23 mouse cellular contexts compared by ENCODE assay signal in genomic region chr11:58127544-58127943, GRCm38 (mm10). TPM values are rescaled to one million over a fixed set of nuclear protein-coding genes. Genes with fewer than 3 reads are reported as not detected.
A peak's percentile ranks its signal among the peaks of the same experiment; 100 is the strongest.
DNase-seq lines count a peak whose midpoint lies in the region; ATAC-seq lines count a peak whose summit lies in the region.
"Had no signal": no experiment of that assay in that cellular context is flagged by ENCODE, and none has a peak within 500 bp of the region (broad histone marks: within the 10 kb centered on the region; RNA-seq: fewer than 3 reads in every experiment).

No protein-coding gene starts in this region.

- 0 out of 2 replicates have a peak overlapping the region, but pooled peaks have one; percentile 19 for H3K27ac ChIP-seq in forebrain, embryonic 12.5 days
- H3K27ac ChIP-seq in forebrain, embryonic 11.5 days (ENCODE audit: low read depth, low read length): no peak overlapping the region
- H3K27ac ChIP-seq in liver, embryonic 12.5 days: peak overlapping the region; percentile 77
- no peak overlapping the region for H3K27ac ChIP-seq in kidney, embryonic 15.5 days
- H3K27ac ChIP-seq: embryonic facial prominence, embryonic 13.5 days; gastrocnemius, adult 2 months; hindbrain, embryonic 14.5 days; neural tube, embryonic 13.5 days had no signal

- H3K36me3 ChIP-seq in forebrain, embryonic 12.5 days (replicated peaks): peaks cover 100% of the 10 kb centered on the region
- peaks cover 6% of the 10 kb centered on the region; the same call in 1 of the 2 replicates for H3K36me3 ChIP-seq in forebrain, embryonic 11.5 days (ENCODE audit: control insufficient read depth, insufficient read depth, low read length)
- peaks cover 100% of the 10 kb centered on the region for H3K36me3 ChIP-seq in liver, embryonic 12.5 days
- H3K36me3 ChIP-seq in kidney, embryonic 15.5 days: peaks cover 99% of the 10 kb centered on the region

- no peak for DNase-seq in forebrain, embryonic 11.5 days (ENCODE audit: low spot score)
- no peak for DNase-seq in cerebellum, adult 9-11 months
- no peak for DNase-seq in adrenal gland, postnatal 36 days
- DNase-seq: cerebellum, postnatal 10 days; gastrocnemius, adult 2 months; heart, postnatal 36 days; midbrain, embryonic 14.5 days had no signal

- H3K4me2 ChIP-seq in forebrain, embryonic 12.5 days: no peak overlapping the region
- no peak overlapping the region for H3K4me2 ChIP-seq in forebrain, embryonic 11.5 days (ENCODE audit: low read depth, low read length, severe bottlenecking)
- peak overlapping the region; percentile 28 for H3K4me2 ChIP-seq in liver, embryonic 12.5 days
- no peak overlapping the region for H3K4me2 ChIP-seq in kidney, embryonic 15.5 days
- H3K4me2 ChIP-seq: embryonic facial prominence, embryonic 13.5 days; hindbrain, embryonic 14.5 days; neural tube, embryonic 13.5 days had no signal

- H3K9ac ChIP-seq in forebrain, embryonic 12.5 days: no peak overlapping the region
- H3K9ac ChIP-seq in forebrain, embryonic 11.5 days (ENCODE audit: low read length): no peak overlapping the region
- peak overlapping the region; percentile 42; the same call in 1 of the 2 replicates for H3K9ac ChIP-seq in liver, embryonic 12.5 days
- H3K9ac ChIP-seq in kidney, embryonic 15.5 days: no peak overlapping the region
- H3K9ac ChIP-seq: embryonic facial prominence, embryonic 13.5 days; hindbrain, embryonic 14.5 days; neural tube, embryonic 13.5 days had no signal

- no peaks in the 10 kb centered on the region for H3K9me3 ChIP-seq in forebrain, embryonic 12.5 days
- H3K9me3 ChIP-seq in forebrain, embryonic 11.5 days (ENCODE audit: control insufficient read depth, low read length): no peaks in the 10 kb centered on the region
- no peaks in the 10 kb centered on the region for H3K9me3 ChIP-seq in liver, embryonic 12.5 days (replicated peaks)
- H3K9me3 ChIP-seq in kidney, embryonic 15.5 days (replicated peaks): no peaks in the 10 kb centered on the region
- H3K9me3 ChIP-seq: embryonic facial prominence, embryonic 13.5 days; neural tube, embryonic 13.5 days had no signal

- ATAC-seq in forebrain, embryonic 12.5 days (ENCODE audit: low FRiP score): no peak
- no peak for ATAC-seq in forebrain, embryonic 11.5 days (replicated peaks; ENCODE audit: low FRiP score)
- peak; percentile 88 for ATAC-seq in erythroid progenitor cell, adult 5-6 weeks (replicated peaks; ENCODE audit: low FRiP score, poor library complexity, severe bottlenecking)
- peak; percentile 91 for ATAC-seq in liver, embryonic 12.5 days
- ATAC-seq in megakaryocyte-erythroid progenitor cell, adult 5-6 weeks (replicated peaks; ENCODE audit: low FRiP score, low TSS enrichment, poor library complexity, severe bottlenecking): peak; percentile 90
- ATAC-seq in kidney, embryonic 15.5 days (replicated peaks; ENCODE audit: low FRiP score): no peak
- ATAC-seq: lung, postnatal 0 days had no signal

- no peak overlapping the region for H3K4me3 ChIP-seq in forebrain, embryonic 12.5 days (replicated peaks)
- H3K4me3 ChIP-seq in forebrain, embryonic 11.5 days (ENCODE audit: low read depth, low read length): no peak overlapping the region
- H3K4me3 ChIP-seq in liver, embryonic 12.5 days: no peak overlapping the region
- no peak overlapping the region for H3K4me3 ChIP-seq in kidney, embryonic 15.5 days (replicated peaks)
- H3K4me3 ChIP-seq: embryonic facial prominence, embryonic 13.5 days; gastrocnemius, adult 2 months; neural tube, embryonic 13.5 days had no signal

- WGBS in forebrain, embryonic 12.5 days: 84% methylated on average over 2 of the region's 2 CpGs
- 91% methylated on average over 2 of the region's 2 CpGs for WGBS in forebrain, embryonic 11.5 days
- WGBS in liver, embryonic 12.5 days (ENCODE audit: insufficient replicate concordance): 20% methylated on average over 2 of the region's 2 CpGs
- 88% methylated on average over 2 of the region's 2 CpGs for WGBS in kidney, embryonic 15.5 days

- H3K4me1 ChIP-seq in forebrain, embryonic 12.5 days: no peaks in the 10 kb centered on the region
- no peaks in the 10 kb centered on the region for H3K4me1 ChIP-seq in forebrain, embryonic 11.5 days (replicated peaks; ENCODE audit: control insufficient read depth, insufficient read depth, low read length)
- peaks cover 25% of the 10 kb centered on the region for H3K4me1 ChIP-seq in liver, embryonic 12.5 days
- H3K4me1 ChIP-seq in kidney, embryonic 15.5 days: peaks cover 23% of the 10 kb centered on the region
- H3K4me1 ChIP-seq: embryonic facial prominence, embryonic 13.5 days had no signal

- no peaks in the 10 kb centered on the region for H3K27me3 ChIP-seq in forebrain, embryonic 12.5 days
- no peaks in the 10 kb centered on the region for H3K27me3 ChIP-seq in forebrain, embryonic 11.5 days (ENCODE audit: control insufficient read depth, insufficient read depth, low read length)
- H3K27me3 ChIP-seq in liver, embryonic 12.5 days (replicated peaks): no peaks in the 10 kb centered on the region
- H3K27me3 ChIP-seq in kidney, embryonic 15.5 days: no peaks in the 10 kb centered on the region
- H3K27me3 ChIP-seq: embryonic facial prominence, embryonic 13.5 days; neural tube, embryonic 13.5 days had no signal

RNA-seq across cellular contexts. Expression of gene Cnot8, which starts 23.6 kb away (rescaled TPM):
- polyA plus RNA-seq in forebrain, embryonic 12.5 days (2016; fragmentation: Nextera tagmentation; extraction: Ambion mirVana): 110 and 112 TPM in 2 replicates
- polyA plus RNA-seq in forebrain, embryonic 11.5 days (2014; fragmentation: Nextera tagmentation; extraction: Ambion mirVana): 95.8 and 103 TPM in 2 replicates
- total RNA-seq in erythroid progenitor cell, adult 5-6 weeks (2015; ENCODE audit: low replicate concordance): 19.5 and 43.6 TPM in 2 replicates
- total RNA-seq in erythroid progenitor cell, adult 5-6 weeks (2017; ENCODE audit: low replicate concordance): 22.5 and 29.1 TPM in 2 replicates
- polyA plus RNA-seq in liver, embryonic 12.5 days (2016; fragmentation: Nextera tagmentation; extraction: Ambion mirVana): 50.5 and 51.8 TPM in 2 replicates
- total RNA-seq in megakaryocyte-erythroid progenitor cell, adult 5-6 weeks (2014; fragmentation: Nextera tagmentation): 37.4 and 40.1 TPM in 2 replicates
- total RNA-seq in megakaryocyte-erythroid progenitor cell, adult 5-6 weeks (2017): 65.7 and 85.1 TPM in 2 replicates
- polyA plus RNA-seq in kidney, embryonic 15.5 days (2015; fragmentation: Nextera tagmentation; extraction: Ambion mirVana): 85.7 and 89.9 TPM in 2 replicates
- total RNA-seq in adrenal gland, postnatal 36 days (2021): 10 to 100 TPM; 44.0 to 63.7 TPM

RNA-seq across cellular contexts. Expression of gene Gm12248, which starts 34.6 kb away (rescaled TPM):
- not detected in 2 replicates for polyA plus RNA-seq in forebrain, embryonic 12.5 days (2016; fragmentation: Nextera tagmentation; extraction: Ambion mirVana)
- not detected in 2 replicates for polyA plus RNA-seq in forebrain, embryonic 11.5 days (2014; fragmentation: Nextera tagmentation; extraction: Ambion mirVana)
- not detected in 2 replicates for total RNA-seq in erythroid progenitor cell, adult 5-6 weeks (2015; ENCODE audit: low replicate concordance)
- total RNA-seq in erythroid progenitor cell, adult 5-6 weeks (2017; ENCODE audit: low replicate concordance): 1.2 TPM in 1 of 2 replicates, not detected in the other
- not detected in 2 replicates for polyA plus RNA-seq in liver, embryonic 12.5 days (2016; fragmentation: Nextera tagmentation; extraction: Ambion mirVana)
- not detected in 2 replicates for total RNA-seq in megakaryocyte-erythroid progenitor cell, adult 5-6 weeks (2014; fragmentation: Nextera tagmentation)
- total RNA-seq in megakaryocyte-erythroid progenitor cell, adult 5-6 weeks (2017): not detected in 2 replicates
- 0.21 TPM in 1 of 2 replicates, not detected in the other for polyA plus RNA-seq in kidney, embryonic 15.5 days (2015; fragmentation: Nextera tagmentation; extraction: Ambion mirVana)
- 1 to 10 TPM in 1 of 2 experiments, not detected in 1; 1.0 TPM for total RNA-seq in adrenal gland, postnatal 36 days (2021)
- total RNA-seq: gastrocnemius, adult 2 months; heart, postnatal 36 days; layer of hippocampus, postnatal 14 days; left cerebral cortex, postnatal 25 days; megakaryocyte, adult 5-6 weeks had no signal
- polyA plus RNA-seq: embryonic facial prominence, embryonic 13.5 days; heart, embryonic 14.5 days; hindbrain, embryonic 14.5 days; intestine, embryonic 14.5 days; kidney, embryonic 16.5 days; limb, embryonic 14.5 days; midbrain, embryonic 14.5 days; neural tube, embryonic 13.5 days had no signal

RNA-seq across cellular contexts. Expression of gene Gemin5, which starts 40.8 kb away (rescaled TPM):
- 20.2 and 23.5 TPM in 2 replicates for polyA plus RNA-seq in forebrain, embryonic 12.5 days (2016; fragmentation: Nextera tagmentation; extraction: Ambion mirVana)
- polyA plus RNA-seq in forebrain, embryonic 11.5 days (2014; fragmentation: Nextera tagmentation; extraction: Ambion mirVana): 27.4 and 27.7 TPM in 2 replicates
- total RNA-seq in erythroid progenitor cell, adult 5-6 weeks (2015; ENCODE audit: low replicate concordance): 2.9 and 5.0 TPM in 2 replicates
- total RNA-seq in erythroid progenitor cell, adult 5-6 weeks (2017; ENCODE audit: low replicate concordance): 4.3 and 6.5 TPM in 2 replicates
- polyA plus RNA-seq in liver, embryonic 12.5 days (2016; fragmentation: Nextera tagmentation; extraction: Ambion mirVana): 25.4 and 26.0 TPM in 2 replicates
- total RNA-seq in megakaryocyte-erythroid progenitor cell, adult 5-6 weeks (2014; fragmentation: Nextera tagmentation): 43.2 and 51.7 TPM in 2 replicates
- total RNA-seq in megakaryocyte-erythroid progenitor cell, adult 5-6 weeks (2017): 43.4 and 57.0 TPM in 2 replicates
- 24.5 and 24.7 TPM in 2 replicates for polyA plus RNA-seq in kidney, embryonic 15.5 days (2015; fragmentation: Nextera tagmentation; extraction: Ambion mirVana)
- total RNA-seq in adrenal gland, postnatal 36 days (2021): 10 to 100 TPM; 21.1 to 32.0 TPM

RNA-seq across cellular contexts. Expression of gene Mrpl22, which starts 43.9 kb away (rescaled TPM):
- 108 and 113 TPM in 2 replicates for polyA plus RNA-seq in forebrain, embryonic 12.5 days (2016; fragmentation: Nextera tagmentation; extraction: Ambion mirVana)
- 119 TPM in 2 replicates for polyA plus RNA-seq in forebrain, embryonic 11.5 days (2014; fragmentation: Nextera tagmentation; extraction: Ambion mirVana)
- 12.6 and 15.9 TPM in 2 replicates for total RNA-seq in erythroid progenitor cell, adult 5-6 weeks (2015; ENCODE audit: low replicate concordance)
- total RNA-seq in erythroid progenitor cell, adult 5-6 weeks (2017; ENCODE audit: low replicate concordance): 10.7 and 21.6 TPM in 2 replicates
- 129 and 137 TPM in 2 replicates for polyA plus RNA-seq in liver, embryonic 12.5 days (2016; fragmentation: Nextera tagmentation; extraction: Ambion mirVana)
- total RNA-seq in megakaryocyte-erythroid progenitor cell, adult 5-6 weeks (2014; fragmentation: Nextera tagmentation): 75.6 and 84.9 TPM in 2 replicates
- 49.6 and 76.6 TPM in 2 replicates for total RNA-seq in megakaryocyte-erythroid progenitor cell, adult 5-6 weeks (2017)
- polyA plus RNA-seq in kidney, embryonic 15.5 days (2015; fragmentation: Nextera tagmentation; extraction: Ambion mirVana): 145 TPM in 2 replicates
- total RNA-seq in adrenal gland, postnatal 36 days (2021): 10 to 100 TPM; 72.0 to 75.1 TPM

Comparison
In these comparisons a context has a peak if more than half of its experiments do, and no peak if none do; other contexts are left out.
1. H3K27ac ChIP-seq: peak in forebrain, embryonic 12.5 days (single experiment) and liver, embryonic 12.5 days (single experiment); none in forebrain, embryonic 11.5 days (single experiment) and kidney, embryonic 15.5 days (single experiment).
2. ATAC-seq: peak in erythroid progenitor cell, adult 5-6 weeks (single experiment), liver, embryonic 12.5 days (single experiment) and megakaryocyte-erythroid progenitor cell, adult 5-6 weeks (single experiment); none in forebrain, embryonic 12.5 days (single experiment), forebrain, embryonic 11.5 days (single experiment) and kidney, embryonic 15.5 days (single experiment).